Mouse (Mus musculus): ENCODE measurements around the gene Mei1. TPM values are rescaled to one million over a fixed set of nuclear protein-coding genes. Genes with fewer than 3 reads are reported as not detected.

Gene Mei1
- polyA plus RNA-seq, 1 experiment from 2014 or later = not detected

DNA sequence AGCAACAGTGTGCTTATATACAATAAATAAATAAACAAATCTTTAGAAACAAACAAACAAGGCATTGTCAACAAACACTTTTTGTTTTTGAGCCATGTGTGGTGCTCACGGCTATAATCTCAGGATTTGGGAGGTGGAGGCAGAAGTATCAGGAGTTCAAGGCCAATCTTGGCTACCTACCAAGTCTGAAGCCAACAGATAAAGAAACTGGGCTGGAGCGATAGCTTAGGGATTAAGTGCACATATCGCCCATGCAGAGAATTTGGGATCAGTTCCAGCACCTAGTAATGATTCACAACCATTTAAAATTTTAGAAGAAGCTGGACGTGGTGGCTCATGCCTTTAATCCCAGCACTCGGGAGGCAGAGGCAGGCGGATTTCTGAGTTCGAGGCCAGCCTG, 3.7 kb downstream of the Mei1 start:
- no peaks in the 10 kb centered on the region for H3K9me3 ChIP-seq (replicated peaks; ENCODE audit: control insufficient read depth, low read length, poor library complexity, severe bottlenecking)
- no peak overlapping the region for H3K9ac ChIP-seq (ENCODE audit: low read depth, low read length)
- no peaks in the 10 kb centered on the region for H3K36me3 ChIP-seq (ENCODE audit: control insufficient read depth, insufficient read depth, low read length)
- peaks cover 21% of the 10 kb centered on the region for H3K27me3 ChIP-seq (ENCODE audit: control insufficient read depth, insufficient read depth, low read depth, low read length)
- no peak for ATAC-seq
- H3K4me2 ChIP-seq (ENCODE audit: low read length) = no peak overlapping the region
- WGBS = 86% methylated on average over 7 of the region's 7 CpGs
- no peak overlapping the region for H3K27ac ChIP-seq (ENCODE audit: low read length)
- H3K4me1 ChIP-seq (ENCODE audit: control insufficient read depth, insufficient read depth, low read length) = no peaks in the 10 kb centered on the region; the same call in 1 of the 2 replicates
- no peak overlapping the region for H3K4me3 ChIP-seq (ENCODE audit: low read depth, low read length)

DNA sequence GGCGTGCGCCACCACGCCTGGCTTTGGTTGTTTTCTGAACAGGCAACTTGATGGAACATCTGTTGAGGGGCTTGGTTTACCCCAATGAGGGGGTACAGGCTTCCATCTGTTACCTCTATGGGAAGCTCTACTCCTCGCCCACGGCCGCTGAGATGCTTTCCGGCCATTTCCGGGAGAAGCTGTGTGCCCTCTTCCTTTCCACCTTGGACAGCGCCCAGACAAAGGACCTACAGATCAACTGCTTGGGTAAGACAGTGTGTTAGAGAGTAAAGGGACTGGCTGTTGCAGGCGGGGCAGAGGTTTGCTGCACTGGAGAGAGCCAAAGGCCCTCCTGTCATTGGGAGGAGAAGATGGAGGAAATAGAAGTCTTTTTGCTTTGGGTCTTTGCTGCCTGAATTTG, 10.1 kb downstream of the Mei1 start:
- WGBS = 68% methylated on average over 10 of the region's 10 CpGs
- H3K27me3 ChIP-seq (ENCODE audit: control insufficient read depth, insufficient read depth, low read depth, low read length) = no peaks in the 10 kb centered on the region
- H3K9me3 ChIP-seq (replicated peaks; ENCODE audit: control insufficient read depth, low read length, poor library complexity, severe bottlenecking) = no peaks in the 10 kb centered on the region
- H3K36me3 ChIP-seq (ENCODE audit: control insufficient read depth, insufficient read depth, low read length) = no peaks in the 10 kb centered on the region
- H3K4me3 ChIP-seq (ENCODE audit: low read depth, low read length) = no peak overlapping the region
- ATAC-seq = no peak
- no peak overlapping the region for H3K9ac ChIP-seq (ENCODE audit: low read depth, low read length)
- no peak overlapping the region for H3K27ac ChIP-seq (ENCODE audit: low read length)
- H3K4me2 ChIP-seq (ENCODE audit: low read length) = no peak overlapping the region
- no peaks in the 10 kb centered on the region for H3K4me1 ChIP-seq (ENCODE audit: control insufficient read depth, insufficient read depth, low read length)

DNA sequence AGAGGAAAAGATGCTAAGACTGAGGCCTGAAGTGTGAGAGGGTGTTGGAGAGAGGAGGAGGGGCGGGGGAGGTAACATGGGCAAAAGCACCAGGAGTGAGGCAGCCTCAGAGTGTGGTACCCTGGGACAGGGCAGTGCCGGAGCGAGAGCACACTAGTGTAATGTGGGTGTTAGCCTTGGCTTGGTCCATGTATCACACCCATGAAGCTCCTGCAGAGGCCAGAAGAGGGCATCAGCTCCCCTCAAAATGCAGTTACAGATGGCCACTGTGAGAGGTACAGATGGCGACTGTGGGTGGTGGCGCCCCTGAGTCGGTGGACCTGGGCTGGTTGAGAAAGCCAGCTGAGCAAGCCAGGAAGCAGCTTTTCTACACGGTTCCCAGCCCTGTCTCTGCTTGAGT, 11.4 kb downstream of the Mei1 start:
- no peak for ATAC-seq
- Histone ChIP-seq H3K4me2 (ENCODE audit: low read length) (no peak overlapping the region), H3K9ac (ENCODE audit: low read depth, low read length) (no peak overlapping the region), H3K36me3 (ENCODE audit: control insufficient read depth, insufficient read depth, low read length) (no peaks in the 10 kb centered on the region), H3K4me3 (ENCODE audit: low read depth, low read length) (no peak overlapping the region), H3K27me3 (ENCODE audit: control insufficient read depth, insufficient read depth, low read depth, low read length) (no peaks in the 10 kb centered on the region), H3K4me1 (ENCODE audit: control insufficient read depth, insufficient read depth, low read length) (no peaks in the 10 kb centered on the region), H3K9me3 (replicated peaks; ENCODE audit: control insufficient read depth, low read length, poor library complexity, severe bottlenecking) (no peaks in the 10 kb centered on the region), H3K27ac (ENCODE audit: low read length) (no peak overlapping the region)
- 25% methylated on average over 7 of the region's 7 CpGs for WGBS

DNA sequence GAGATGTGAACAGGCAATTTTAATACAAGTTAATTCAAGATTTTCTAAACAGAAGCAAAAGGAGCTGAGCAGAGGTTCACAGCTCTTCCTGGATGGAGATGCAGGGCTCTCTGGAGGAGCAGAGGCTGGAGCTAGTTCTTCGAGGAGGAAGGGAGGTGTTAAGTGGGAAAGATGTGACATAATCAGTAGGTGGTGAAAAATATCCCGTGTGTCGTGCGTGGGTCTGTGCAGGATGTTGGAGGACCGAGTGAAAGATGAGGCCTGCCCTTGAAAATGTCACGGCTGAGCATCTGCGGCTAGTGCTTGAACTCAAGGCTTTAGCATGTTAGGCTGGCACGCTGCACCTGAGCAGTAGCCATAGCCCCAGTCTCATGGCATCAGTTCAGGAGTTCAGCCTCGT, 15.8 kb downstream of the Mei1 start:
- ATAC-seq = no peak
- WGBS = 88% methylated on average over 9 of the region's 9 CpGs
- Histone ChIP-seq H3K4me3 (ENCODE audit: low read depth, low read length) (no peak overlapping the region), H3K27ac (ENCODE audit: low read length) (no peak overlapping the region), H3K27me3 (ENCODE audit: control insufficient read depth, insufficient read depth, low read depth, low read length) (no peaks in the 10 kb centered on the region), H3K9ac (ENCODE audit: low read depth, low read length) (no peak overlapping the region), H3K4me1 (ENCODE audit: control insufficient read depth, insufficient read depth, low read length) (0 out of 2 replicates have a peak, but pooled peaks cover 2% of the 10 kb centered on the region), H3K9me3 (replicated peaks; ENCODE audit: control insufficient read depth, low read length, poor library complexity, severe bottlenecking) (no peaks in the 10 kb centered on the region), H3K36me3 (ENCODE audit: control insufficient read depth, insufficient read depth, low read length) (no peaks in the 10 kb centered on the region), H3K4me2 (ENCODE audit: low read length) (no peak overlapping the region)

GRCm38 (mm10) chr15:82086131-82086530, 16.3 kb downstream of the Mei1 start:
- 82% methylated on average over 12 of the region's 12 CpGs for WGBS
- Histone ChIP-seq H3K4me3 (ENCODE audit: low read depth, low read length) (no peak overlapping the region), H3K9me3 (replicated peaks; ENCODE audit: control insufficient read depth, low read length, poor library complexity, severe bottlenecking) (no peaks in the 10 kb centered on the region), H3K27ac (ENCODE audit: low read length) (no peak overlapping the region), H3K4me1 (ENCODE audit: control insufficient read depth, insufficient read depth, low read length) (0 out of 2 replicates have a peak, but pooled peaks cover 2% of the 10 kb centered on the region), H3K9ac (ENCODE audit: low read depth, low read length) (no peak overlapping the region), H3K36me3 (ENCODE audit: control insufficient read depth, insufficient read depth, low read length) (no peaks in the 10 kb centered on the region), H3K27me3 (ENCODE audit: control insufficient read depth, insufficient read depth, low read depth, low read length) (no peaks in the 10 kb centered on the region), H3K4me2 (ENCODE audit: low read length) (no peak overlapping the region)
- ATAC-seq = no peak

- no peak overlapping the region for H3K27ac ChIP-seq (ENCODE audit: low read length)
- H3K4me1 ChIP-seq (ENCODE audit: control insufficient read depth, insufficient read depth, low read length) = 0 out of 2 replicates have a peak, but pooled peaks cover 2% of the 10 kb centered on the region
- no peaks in the 10 kb centered on the region for H3K36me3 ChIP-seq (ENCODE audit: control insufficient read depth, insufficient read depth, low read length)
- H3K9ac ChIP-seq (ENCODE audit: low read depth, low read length) = no peak overlapping the region
- ATAC-seq = no peak
- WGBS = 14% methylated on average over 10 of the region's 10 CpGs
- H3K4me3 ChIP-seq (ENCODE audit: low read depth, low read length) = no peak overlapping the region
- H3K9me3 ChIP-seq (replicated peaks; ENCODE audit: control insufficient read depth, low read length, poor library complexity, severe bottlenecking) = no peaks in the 10 kb centered on the region
- H3K27me3 ChIP-seq (ENCODE audit: control insufficient read depth, insufficient read depth, low read depth, low read length) = no peaks in the 10 kb centered on the region
- H3K4me2 ChIP-seq (ENCODE audit: low read length) = no peak overlapping the region
Observed at GRCm38 (mm10) chr15:82087266-82087665, 17.5 kb downstream of the Mei1 start.

DNA sequence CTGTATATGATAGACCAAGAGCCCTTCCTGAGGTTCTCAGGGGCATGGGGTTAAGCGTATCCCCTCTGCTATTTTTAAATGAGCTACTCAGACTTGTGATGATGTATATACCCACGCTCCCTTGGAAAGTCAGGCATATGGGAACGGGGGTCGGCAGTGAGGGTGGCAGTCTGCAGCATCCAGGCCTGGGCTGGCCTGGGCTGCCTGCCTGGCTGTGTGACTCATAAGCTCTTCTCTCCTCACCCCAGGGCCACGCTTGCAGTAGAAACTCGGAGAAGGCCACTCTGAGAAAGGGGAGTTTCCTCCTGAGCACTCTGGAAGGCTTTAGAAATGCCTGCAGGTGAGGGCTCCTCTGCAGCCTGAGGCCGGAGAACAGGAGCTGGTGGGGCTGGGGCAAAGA, 21.3 kb downstream of the Mei1 start:
- H3K9ac ChIP-seq (ENCODE audit: low read depth, low read length) = no peak overlapping the region
- H3K4me1 ChIP-seq (ENCODE audit: control insufficient read depth, insufficient read depth, low read length) = 0 out of 2 replicates have a peak, but pooled peaks cover 2% of the 10 kb centered on the region
- no peak overlapping the region for H3K27ac ChIP-seq (ENCODE audit: low read length)
- 82% methylated on average over 7 of the region's 7 CpGs for WGBS
- no peak overlapping the region for H3K4me2 ChIP-seq (ENCODE audit: low read length)
- ATAC-seq = no peak
- H3K27me3 ChIP-seq (ENCODE audit: control insufficient read depth, insufficient read depth, low read depth, low read length) = no peaks in the 10 kb centered on the region; the same call in 1 of the 2 replicates
- H3K4me3 ChIP-seq (ENCODE audit: low read depth, low read length) = no peak overlapping the region
- H3K36me3 ChIP-seq (ENCODE audit: control insufficient read depth, insufficient read depth, low read length) = no peaks in the 10 kb centered on the region
- no peaks in the 10 kb centered on the region for H3K9me3 ChIP-seq (replicated peaks; ENCODE audit: control insufficient read depth, low read length, poor library complexity, severe bottlenecking)

DNA sequence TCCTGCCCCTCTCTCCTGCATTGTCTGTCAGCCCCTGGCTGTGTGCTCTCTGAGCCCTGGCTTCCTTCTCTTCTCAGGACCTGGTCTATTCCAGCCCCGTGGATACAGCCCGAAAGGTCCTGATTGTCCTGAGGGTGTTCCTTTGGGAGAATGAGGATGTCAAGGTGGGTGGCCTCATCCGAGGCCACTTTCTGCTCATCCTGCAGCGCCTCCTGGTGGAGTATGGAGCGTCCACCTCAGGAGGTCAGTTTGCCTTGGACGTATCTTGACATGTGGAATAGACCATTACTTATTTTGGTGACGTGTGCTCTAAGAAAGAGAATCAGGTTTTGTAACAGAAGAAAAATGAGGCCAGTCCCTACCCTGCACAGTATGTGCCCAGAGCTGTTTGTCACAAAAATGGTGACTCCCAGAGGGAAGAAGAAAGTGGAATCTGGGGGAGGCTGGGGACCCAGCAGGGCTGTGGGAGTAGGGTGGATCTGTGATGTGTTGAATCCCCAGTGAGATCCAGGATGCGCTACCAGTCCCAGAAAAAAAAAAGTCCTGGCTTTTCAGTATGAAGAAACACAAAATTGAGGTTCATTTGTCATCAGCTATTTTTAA, 37.3 kb downstream of the Mei1 start:
- Histone ChIP-seq H3K36me3 (ENCODE audit: control insufficient read depth, insufficient read depth, low read length) (no peaks in the 10 kb centered on the region), H3K4me3 (ENCODE audit: low read depth, low read length) (no peak overlapping the region), H3K9me3 (replicated peaks; ENCODE audit: control insufficient read depth, low read length, poor library complexity, severe bottlenecking) (no peaks in the 10 kb centered on the region), H3K4me1 (ENCODE audit: control insufficient read depth, insufficient read depth, low read length) (no peaks in the 10 kb centered on the region), H3K27me3 (ENCODE audit: control insufficient read depth, insufficient read depth, low read depth, low read length) (no peaks in the 10 kb centered on the region), H3K4me2 (ENCODE audit: low read length) (no peak overlapping the region), H3K27ac (ENCODE audit: low read length) (no peak overlapping the region), H3K9ac (ENCODE audit: low read depth, low read length) (no peak overlapping the region)
- ATAC-seq = no peak
- WGBS = 19% methylated on average over 8 of the region's 8 CpGs

DNA sequence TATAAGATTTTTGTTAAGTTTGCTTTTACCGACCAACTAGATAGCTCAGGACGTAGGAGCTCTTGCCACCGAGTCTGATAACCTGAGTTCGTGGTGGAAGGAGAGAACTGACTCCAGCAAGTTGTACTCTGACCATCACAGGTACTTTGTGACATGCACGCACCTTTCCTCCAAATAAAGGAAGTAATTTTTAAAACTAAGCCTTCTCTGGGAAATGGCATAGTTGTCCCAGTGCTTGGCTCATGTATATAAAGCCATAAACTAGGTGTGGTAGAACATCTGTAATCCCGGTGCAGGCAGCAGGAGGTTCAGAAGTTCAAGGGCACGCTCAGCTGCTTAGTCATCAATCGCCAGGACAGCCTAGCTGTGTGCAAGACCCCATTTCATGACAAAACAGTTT, 50.7 kb downstream of the Mei1 start:
- H3K4me2 ChIP-seq (ENCODE audit: low read length) = no peak overlapping the region
- H3K4me1 ChIP-seq (ENCODE audit: control insufficient read depth, insufficient read depth, low read length) = no peaks in the 10 kb centered on the region
- H3K27me3 ChIP-seq (ENCODE audit: control insufficient read depth, insufficient read depth, low read depth, low read length) = no peaks in the 10 kb centered on the region
- H3K9me3 ChIP-seq (replicated peaks; ENCODE audit: control insufficient read depth, low read length, poor library complexity, severe bottlenecking) = no peaks in the 10 kb centered on the region
- no peak overlapping the region for H3K4me3 ChIP-seq (ENCODE audit: low read depth, low read length)
- H3K27ac ChIP-seq (ENCODE audit: low read length) = no peak overlapping the region
- 94% methylated on average over 8 of the region's 8 CpGs for WGBS
- no peak overlapping the region for H3K9ac ChIP-seq (ENCODE audit: low read depth, low read length)
- no peak for ATAC-seq
- H3K36me3 ChIP-seq (ENCODE audit: control insufficient read depth, insufficient read depth, low read length) = no peaks in the 10 kb centered on the region

Data from midbrain, embryonic 16.5 days (tissue).